ENCODE assay signal across 8 mouse cellular contexts in the genomic region with DNA sequence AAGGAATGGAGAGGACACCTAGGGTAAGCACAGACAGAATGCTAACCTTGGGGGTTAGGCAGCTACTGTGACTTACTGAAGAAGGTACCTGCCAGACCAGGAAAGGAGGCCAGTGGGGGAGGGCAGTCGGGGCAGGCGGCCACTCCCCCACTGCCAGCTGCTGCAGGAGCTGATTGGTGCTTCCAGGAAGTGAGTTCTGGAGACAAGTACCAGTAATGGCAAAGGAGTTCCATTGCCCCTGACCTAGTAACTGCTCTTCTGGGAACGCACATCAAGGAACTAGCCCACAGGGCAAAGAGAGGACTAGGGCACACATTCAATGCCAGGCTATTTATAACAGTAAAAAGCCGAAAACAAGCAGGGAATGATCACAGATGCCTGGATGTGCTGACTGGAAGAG. TPM values are rescaled to one million over a fixed set of nuclear protein-coding genes. Genes with fewer than 3 reads are reported as not detected.
DNase-seq lines count a peak whose midpoint lies in the region; ATAC-seq and TF ChIP-seq lines count a peak whose summit lies in the region.

No protein-coding gene starts in this region.

- no peaks in the 10 kb centered on the region for H3K9me3 ChIP-seq in midbrain, postnatal 0 days (ENCODE audit: low read length)

- DNase-seq in cerebellum, adult 11-12 months = peak; percentile 42
- peak; percentile 22 for DNase-seq in retina, postnatal 1 day
- no peak for DNase-seq in retina, embryonic 14.5 days (ENCODE audit: low spot score)
- peak; percentile 66 for DNase-seq in kidney, adult 18-20 months
- DNase-seq in midbrain, postnatal 0 days (ENCODE audit: low spot score) = no peak
- DNase-seq in layer of hippocampus, postnatal 36 days = no peak
- DNase-seq in left cerebral cortex, adult 8-10 months (ENCODE audit: low spot score in 2 of 2) = no peak

- H3K9ac ChIP-seq in midbrain, postnatal 0 days (replicated peaks; ENCODE audit: low read length, poor library complexity, severe bottlenecking) = no peak overlapping the region; the same call in 1 of the 2 replicates

- WGBS in midbrain, postnatal 0 days = 66% methylated on average over 4 of the region's 4 CpGs

- no peaks in the 10 kb centered on the region for H3K27me3 ChIP-seq in midbrain, postnatal 0 days (ENCODE audit: insufficient read depth, low read length)

- no peak overlapping the region for H3K4me2 ChIP-seq in midbrain, postnatal 0 days (ENCODE audit: low read depth, low read length, poor library complexity, severe bottlenecking)

- TF ChIP-seq CTCF in midbrain, postnatal 0 days (IDR thresholded peaks at IDR 0.05) = no peak

- H3K27ac ChIP-seq in midbrain, postnatal 0 days (ENCODE audit: low read depth, low read length) = peak overlapping the region; percentile 18; the same call in 1 of the 2 replicates

- no peaks in the 10 kb centered on the region for H3K36me3 ChIP-seq in midbrain, postnatal 0 days (ENCODE audit: insufficient read depth, low read length)

- no peak overlapping the region for H3K4me3 ChIP-seq in midbrain, postnatal 0 days (ENCODE audit: low read depth, low read length)

- peaks cover 25% of the 10 kb centered on the region for H3K4me1 ChIP-seq in midbrain, postnatal 0 days (ENCODE audit: insufficient read depth, low read length)

- ATAC-seq in cerebellum, adult (ENCODE audit: insufficient number of reproducible peaks, low FRiP score, low TSS enrichment) = no peak
- ATAC-seq in midbrain, postnatal 0 days (ENCODE audit: low FRiP score) = no peak

RNA-seq across cellular contexts. Expression of a gene that starts 3.1 kb away (rescaled TPM):
- total RNA-seq in midbrain, postnatal 0 days (2014; rRNA removed) = 120 and 158 TPM in 2 replicates
- 607 and 619 TPM in 2 replicates for polyA plus RNA-seq in midbrain, postnatal 0 days (2015; fragmentation: Nextera tagmentation; extraction: Ambion mirVana)
- total RNA-seq in layer of hippocampus, postnatal 36 days (2021) = 100 to 1,000 TPM; 280 to 301 TPM
- 100 to 1,000 TPM; 351 to 365 (median 357) TPM for total RNA-seq in left cerebral cortex, adult 8-10 months (2022)

RNA-seq across cellular contexts. Expression of a gene that starts 24.4 kb away (rescaled TPM):
- 21.4 and 22.5 TPM in 2 replicates for total RNA-seq in midbrain, postnatal 0 days (2014; rRNA removed)
- 27.5 and 33.5 TPM in 2 replicates for polyA plus RNA-seq in midbrain, postnatal 0 days (2015; fragmentation: Nextera tagmentation; extraction: Ambion mirVana)
- 1 to 10 TPM; 3.3 to 5.9 TPM for total RNA-seq in layer of hippocampus, postnatal 36 days (2021)
- total RNA-seq in left cerebral cortex, adult 8-10 months (2022) = 1 to 10 TPM; 2.3 to 3.2 (median 2.5) TPM

RNA-seq across cellular contexts. Expression of a gene that starts 38.8 kb away (rescaled TPM):
- total RNA-seq in midbrain, postnatal 0 days (2014; rRNA removed) = 90.1 and 100 TPM in 2 replicates
- 65.2 and 65.9 TPM in 2 replicates for polyA plus RNA-seq in midbrain, postnatal 0 days (2015; fragmentation: Nextera tagmentation; extraction: Ambion mirVana)
- total RNA-seq in layer of hippocampus, postnatal 36 days (2021) = 10 to 100 TPM; 83.7 to 88.1 TPM
- total RNA-seq in left cerebral cortex, adult 8-10 months (2022) = 10 to 100 TPM; 85.6 to 95.3 (median 89.9) TPM

RNA-seq across cellular contexts. Expression of a gene that starts 53.1 kb away (rescaled TPM):
- 19.8 and 38.4 TPM in 2 replicates for total RNA-seq in midbrain, postnatal 0 days (2014; rRNA removed)
- 46.2 and 50.0 TPM in 2 replicates for polyA plus RNA-seq in midbrain, postnatal 0 days (2015; fragmentation: Nextera tagmentation; extraction: Ambion mirVana)
- 10 to 100 TPM; 35.0 to 36.2 TPM for total RNA-seq in layer of hippocampus, postnatal 36 days (2021)
- 10 to 100 TPM; 27.6 to 33.8 (median 31.5) TPM for total RNA-seq in left cerebral cortex, adult 8-10 months (2022)

Comparison
In these comparisons a context has a peak if more than half of its experiments do, and no peak if none do; other contexts are left out.
1. DNase-seq: peak in cerebellum, adult 11-12 months (single experiment), retina, postnatal 1 day (single experiment) and kidney, adult 18-20 months (single experiment); none in retina, embryonic 14.5 days (single experiment), midbrain, postnatal 0 days (single experiment), layer of hippocampus, postnatal 36 days (0 of 2) and left cerebral cortex, adult 8-10 months (0 of 2).